Mouse (Mus musculus) forebrain, embryonic 10.5 days (tissue): Measurements from ENCODE around the gene Galnt2. TPM values are rescaled to one million over a fixed set of nuclear protein-coding genes. Genes with fewer than 3 reads are reported as not detected.

Experiments used
- DNase-seq: peaks from one replicate; pipeline ENCODE4 v3.0.0-alpha.2; 2017; ENCODE audit warnings: low spot score; ENCODE audit errors: extremely low spot score
- H3K27ac ChIP-seq: fragments of 300-500 bp; sonication (generic); 2 replicates; pipeline ENCODE4 v1.5.1; 2016; ENCODE audit warnings: mild to moderate bottlenecking
- H3K27me3 ChIP-seq: fragments of 300-500 bp; sonication (generic); 2 replicates; pipeline ENCODE4 v1.6.1; 2016; ENCODE audit warnings: mild to moderate bottlenecking; ENCODE audit not compliant: poor library complexity, severe bottlenecking
- H3K36me3 ChIP-seq: fragments of 300-500 bp; sonication (generic); replicated peaks from 2 replicates; pipeline ENCODE4 v1.6.1; 2016; ENCODE audit warnings: mild to moderate bottlenecking, moderate library complexity
- H3K4me1 ChIP-seq: fragments of 300-500 bp; sonication (generic); 2 replicates; pipeline ENCODE4 v1.6.1; 2016
- H3K4me3 ChIP-seq: fragments of 300-500 bp; sonication (generic); 2 replicates; pipeline ENCODE4 v1.5.1; 2016; ENCODE audit warnings: mild to moderate bottlenecking, moderate library complexity
- H3K9me3 ChIP-seq: fragments of 300-500 bp; sonication (generic); 2 replicates; pipeline ENCODE4 v1.6.1; 2016; ENCODE audit warnings: mild to moderate bottlenecking, moderate library complexity
- WGBS: fragments of 180-500 bp; shearing (Covaris S2); methylation state at CpG from one replicate; pipeline ENCODE4 v1.1.7; 2016; 5-methylcytosine and 5-hydroxymethylcytosine counted together
- polyA plus RNA-seq: library from polyadenylated mRNA; unstranded; fragments of >200 nt; fragmentation: Nextera tagmentation; extraction: Ambion mirVana; gene quantifications from 2 replicates; pipeline ENCODE4 v1.2.1, GENCODE M21; 2016

Galnt2 gene
- 40.7 and 40.9 TPM in 2 replicates for polyA plus RNA-seq

- H3K27me3 ChIP-seq: peaks cover 28% of the 10 kb centered on the region
- H3K4me1 ChIP-seq: peaks cover 45% of the 10 kb centered on the region
- peak within 1 kb of the TSS; percentile 93 for H3K27ac ChIP-seq
- peak; percentile 82 for DNase-seq
- 5% methylated on average over 53 of the region's 53 CpGs for WGBS
- no peaks in the 10 kb centered on the region for H3K9me3 ChIP-seq
- H3K36me3 ChIP-seq: peaks cover 5% of the 10 kb centered on the region; the same call in 1 of the 2 replicates
- peak within 1 kb of the TSS; percentile 95 for H3K4me3 ChIP-seq
Observed at GRCm38 (mm10) chr8:124231176-124231484, at the start of gene Galnt2. Gene Galnt2, plus strand, starts transcription at chr8:124231391.

GRCm38 (mm10) chr8:124181751-124182150 is 49.4 kb upstream of the Galnt2 start:
- no peak overlapping the region for H3K4me3 ChIP-seq

GRCm38 (mm10) chr8:124182224-124182623 is 49.0 kb upstream of the Galnt2 start:
- H3K4me3 ChIP-seq: no peak overlapping the region
- WGBS: 87% methylated on average over 13 of the region's 13 CpGs

More at GRCm38 (mm10) chr8:124181751-124182150, 49.4 kb upstream of the Galnt2 start:
- Histone ChIP-seq H3K4me1 (peaks cover 3% of the 10 kb centered on the region; the same call in 1 of the 2 replicates), H3K27ac (no peak overlapping the region), H3K36me3 (no peaks in the 10 kb centered on the region), H3K27me3 (no peaks in the 10 kb centered on the region), H3K9me3 (no peaks in the 10 kb centered on the region)
- 93% methylated on average over 5 of the region's 5 CpGs for WGBS
- DNase-seq: no peak

GRCm38 (mm10) chr8:124184078-124184477 is 47.1 kb upstream of the Galnt2 start:
- no peaks in the 10 kb centered on the region for H3K36me3 ChIP-seq
- WGBS: 87% methylated on average over 3 of the region's 3 CpGs
- no peaks in the 10 kb centered on the region for H3K9me3 ChIP-seq
- H3K27me3 ChIP-seq: no peaks in the 10 kb centered on the region
- H3K4me1 ChIP-seq: peaks cover 3% of the 10 kb centered on the region; the same call in 1 of the 2 replicates
- no peak for DNase-seq
- H3K4me3 ChIP-seq: no peak overlapping the region
- no peak overlapping the region for H3K27ac ChIP-seq

More at GRCm38 (mm10) chr8:124182224-124182623, 49.0 kb upstream of the Galnt2 start:
- H3K4me1 ChIP-seq: peaks cover 3% of the 10 kb centered on the region; the same call in 1 of the 2 replicates
- no peak overlapping the region for H3K27ac ChIP-seq
- no peaks in the 10 kb centered on the region for H3K36me3 ChIP-seq
- no peaks in the 10 kb centered on the region for H3K9me3 ChIP-seq
- DNase-seq: no peak
- no peaks in the 10 kb centered on the region for H3K27me3 ChIP-seq

GRCm38 (mm10) chr8:124184507-124184906 is 46.7 kb upstream of the Galnt2 start:
- Histone ChIP-seq H3K36me3 (no peaks in the 10 kb centered on the region), H3K27me3 (no peaks in the 10 kb centered on the region), H3K4me1 (peaks cover 3% of the 10 kb centered on the region; the same call in 1 of the 2 replicates), H3K9me3 (no peaks in the 10 kb centered on the region), H3K27ac (no peak overlapping the region), H3K4me3 (no peak overlapping the region)
- no peak for DNase-seq
- 91% methylated on average over 2 of the region's 2 CpGs for WGBS

- Histone ChIP-seq H3K27ac (no peak overlapping the region), H3K4me3 (no peak overlapping the region), H3K27me3 (no peaks in the 10 kb centered on the region), H3K9me3 (no peaks in the 10 kb centered on the region), H3K4me1 (peaks cover 3% of the 10 kb centered on the region; the same call in 1 of the 2 replicates), H3K36me3 (no peaks in the 10 kb centered on the region)
- WGBS: 92% methylated on average over 6 of the region's 6 CpGs
- DNase-seq: no peak
Observed at GRCm38 (mm10) chr8:124185081-124185480, 46.1 kb upstream of the Galnt2 start.

GRCm38 (mm10) chr8:124190388-124190787 is 40.8 kb upstream of the Galnt2 start:
- 90% methylated on average over 7 of the region's 7 CpGs for WGBS

GRCm38 (mm10) chr8:124192242-124192641 is 38.9 kb upstream of the Galnt2 start:
- no peak overlapping the region for H3K4me3 ChIP-seq
- no peaks in the 10 kb centered on the region for H3K9me3 ChIP-seq
- no peaks in the 10 kb centered on the region for H3K36me3 ChIP-seq
- peaks cover 16% of the 10 kb centered on the region for H3K4me1 ChIP-seq
- no peak for DNase-seq
- H3K27me3 ChIP-seq: no peaks in the 10 kb centered on the region
- H3K27ac ChIP-seq: no peak overlapping the region
- 83% methylated on average over 4 of the region's 4 CpGs for WGBS

More at GRCm38 (mm10) chr8:124190388-124190787, 40.8 kb upstream of the Galnt2 start:
- Histone ChIP-seq H3K36me3 (no peaks in the 10 kb centered on the region), H3K27ac (no peak overlapping the region), H3K4me1 (no peaks in the 10 kb centered on the region), H3K4me3 (no peak overlapping the region), H3K9me3 (no peaks in the 10 kb centered on the region), H3K27me3 (no peaks in the 10 kb centered on the region)
- DNase-seq: no peak

GRCm38 (mm10) chr8:124192976-124193375 is 38.2 kb upstream of the Galnt2 start:
- WGBS: 87% methylated on average over 10 of the region's 10 CpGs
- Histone ChIP-seq H3K4me3 (no peak overlapping the region), H3K36me3 (no peaks in the 10 kb centered on the region), H3K27ac (no peak overlapping the region), H3K9me3 (no peaks in the 10 kb centered on the region), H3K4me1 (peaks cover 16% of the 10 kb centered on the region), H3K27me3 (no peaks in the 10 kb centered on the region)
- no peak for DNase-seq

GRCm38 (mm10) chr8:124193992-124194391 is 37.2 kb upstream of the Galnt2 start:
- Histone ChIP-seq H3K9me3 (no peaks in the 10 kb centered on the region), H3K27ac (no peak overlapping the region), H3K4me1 (peaks cover 16% of the 10 kb centered on the region), H3K4me3 (no peak overlapping the region), H3K27me3 (no peaks in the 10 kb centered on the region), H3K36me3 (no peaks in the 10 kb centered on the region)
- WGBS: 84% methylated on average over 5 of the region's 5 CpGs
- DNase-seq: no peak

GRCm38 (mm10) chr8:124196195-124196594 is 35.0 kb upstream of the Galnt2 start:
- H3K27me3 ChIP-seq: no peaks in the 10 kb centered on the region
- WGBS: 66% methylated on average over 5 of the region's 5 CpGs
- H3K4me1 ChIP-seq: peaks cover 16% of the 10 kb centered on the region
- H3K36me3 ChIP-seq: no peaks in the 10 kb centered on the region
- no peak for DNase-seq
- no peak overlapping the region for H3K4me3 ChIP-seq
- peak overlapping the region; percentile 52; the same call in 1 of the 2 replicates for H3K27ac ChIP-seq
- no peaks in the 10 kb centered on the region for H3K9me3 ChIP-seq

- Histone ChIP-seq H3K4me3 (no peak overlapping the region), H3K36me3 (no peaks in the 10 kb centered on the region), H3K4me1 (peaks cover 16% of the 10 kb centered on the region), H3K27ac (peak overlapping the region; percentile 52; the same call in 1 of the 2 replicates), H3K27me3 (no peaks in the 10 kb centered on the region), H3K9me3 (no peaks in the 10 kb centered on the region)
- DNase-seq: no peak
- 60% methylated on average over 5 of the region's 5 CpGs for WGBS
Observed at GRCm38 (mm10) chr8:124196797-124197196, 34.4 kb upstream of the Galnt2 start.

GRCm38 (mm10) chr8:124198230-124198629 is 33.0 kb upstream of the Galnt2 start:
- H3K27ac ChIP-seq: no peak overlapping the region
- no peaks in the 10 kb centered on the region for H3K9me3 ChIP-seq
- no peaks in the 10 kb centered on the region for H3K27me3 ChIP-seq
- WGBS: 82% methylated on average over 7 of the region's 7 CpGs
- no peak overlapping the region for H3K4me3 ChIP-seq
- no peak for DNase-seq
- H3K4me1 ChIP-seq: peaks cover 16% of the 10 kb centered on the region
- no peaks in the 10 kb centered on the region for H3K36me3 ChIP-seq

- Histone ChIP-seq H3K27ac (no peak overlapping the region), H3K36me3 (no peaks in the 10 kb centered on the region), H3K4me3 (no peak overlapping the region), H3K27me3 (no peaks in the 10 kb centered on the region), H3K9me3 (no peaks in the 10 kb centered on the region), H3K4me1 (peaks cover 22% of the 10 kb centered on the region)
- WGBS: 81% methylated on average over 7 of the region's 7 CpGs
- DNase-seq: no peak
Observed at GRCm38 (mm10) chr8:124200400-124200799, 30.8 kb upstream of the Galnt2 start.
